Mouse (Mus musculus) adrenal gland, postnatal 10 days (tissue): Measurements from ENCODE around the gene Asxl1. TPM values are rescaled to one million over a fixed set of nuclear protein-coding genes. Genes with fewer than 3 reads are reported as not detected.
"Not testable (repeated sequence)": the region's sequence is repeated elsewhere in the genome, so short reads cannot be mapped to it uniquely, and the experiment has no call there.

Experiments
- DNase-seq: peaks from one replicate; pipeline ENCODE4 v3.0.0; 2021; ENCODE audit warnings: mixed read lengths
- total RNA-seq, 2 experiments: library from RNA; stranded (reverse); gene quantifications; 2 replicates each; pipeline ENCODE4 v1.2.3; 2021

Gene Asxl1
- total RNA-seq, 2 experiments from 2014 or later: 23.5 to 30.9 TPM

- no peak for DNase-seq
These were observed 567 bp upstream of the Asxl1 start for GRCm38 (mm10) chr2:153345071-153345453.

GRCm38 (mm10) chr2:153346221-153347182 is 873 bp downstream of the Asxl1 start:
- peak; percentile 80 for DNase-seq

GRCm38 (mm10) chr2:153347183-153347781 is 1.7 kb downstream of the Asxl1 start:
- DNase-seq: no peak

GRCm38 (mm10) chr2:153348100-153348831 is 2.6 kb downstream of the Asxl1 start:
- DNase-seq: no peak

- DNase-seq: no peak
These were observed 5.0 kb downstream of the Asxl1 start for GRCm38 (mm10) chr2:153350552-153351181.

GRCm38 (mm10) chr2:153354648-153355047 is 9.0 kb downstream of the Asxl1 start:
- DNase-seq: no peak

GRCm38 (mm10) chr2:153356784-153357183 is 11.2 kb downstream of the Asxl1 start:
- no peak for DNase-seq

GRCm38 (mm10) chr2:153361101-153361710 is 15.6 kb downstream of the Asxl1 start:
- DNase-seq: no peak

- DNase-seq: not testable (repeated sequence)
These were observed 18.9 kb downstream of the Asxl1 start for GRCm38 (mm10) chr2:153364531-153364930.

GRCm38 (mm10) chr2:153370871-153371270 is 25.2 kb downstream of the Asxl1 start:
- no peak for DNase-seq

- DNase-seq: peak; percentile 24
These were observed 29.8 kb downstream of the Asxl1 start for GRCm38 (mm10) chr2:153375380-153375779.

- DNase-seq: no peak
These were observed 34.9 kb downstream of the Asxl1 start for GRCm38 (mm10) chr2:153380479-153380878.

GRCm38 (mm10) chr2:153389831-153390230 is 44.2 kb downstream of the Asxl1 start:
- no peak for DNase-seq

- no peak for DNase-seq
These were observed 47.4 kb downstream of the Asxl1 start for GRCm38 (mm10) chr2:153393045-153393444.

GRCm38 (mm10) chr2:153397790-153398515 is 52.3 kb downstream of the Asxl1 start:
- no peak for DNase-seq

GRCm38 (mm10) chr2:153399166-153399565 is 53.5 kb downstream of the Asxl1 start:
- no peak for DNase-seq

GRCm38 (mm10) chr2:153404062-153404461 is 58.4 kb downstream of the Asxl1 start:
- DNase-seq: no peak

GRCm38 (mm10) chr2:153404882-153405281 is 59.3 kb downstream of the Asxl1 start:
- no peak for DNase-seq

GRCm38 (mm10) chr2:153406882-153407281 is 61.3 kb downstream of the Asxl1 start:
- no peak for DNase-seq

GRCm38 (mm10) chr2:153408971-153409370 is 63.3 kb downstream of the Asxl1 start:
- DNase-seq: no peak

- no peak for DNase-seq
These were observed 65.9 kb downstream of the Asxl1 start for GRCm38 (mm10) chr2:153411557-153411956.
